Mouse (Mus musculus) ES-Bruce4 (cell line): ENCODE measurements around the gene Lmnb2.

Source experiments
- CTCF ChIP-seq: IDR thresholded peaks from one replicate; pipeline ENCODE4 v1.8.1; 2011; ENCODE audit warnings: low read depth, low read length
- EP300 ChIP-seq: IDR thresholded peaks from 2 replicates; pipeline ENCODE4 v1.6.1; 2011; ENCODE audit warnings: low read depth, low read length; ENCODE audit not compliant: insufficient read depth
- POLR2A ChIP-seq: IDR thresholded peaks from one replicate; pipeline ENCODE4 v1.8.1; 2011; ENCODE audit warnings: low read length; ENCODE audit not compliant: insufficient read depth

GRCm38 (mm10) chr10:80887181-80887580, 30.9 kb downstream of the Lmnb2 start:
- TF ChIP-seq CTCF (no peak), EP300 (no peak), POLR2A (no peak)
